Mouse (Mus musculus): ENCODE measurements around the gene Polr3a. TPM values are rescaled to one million over a fixed set of nuclear protein-coding genes. Genes with fewer than 3 reads are reported as not detected.
A peak's percentile ranks its signal among the peaks of the same experiment; 100 is the strongest.

The Polr3a gene
- polyA plus RNA-seq (2016; fragmentation: Nextera tagmentation; extraction: Ambion mirVana), result 19.3 and 21.3 TPM in 2 replicates

DNA sequence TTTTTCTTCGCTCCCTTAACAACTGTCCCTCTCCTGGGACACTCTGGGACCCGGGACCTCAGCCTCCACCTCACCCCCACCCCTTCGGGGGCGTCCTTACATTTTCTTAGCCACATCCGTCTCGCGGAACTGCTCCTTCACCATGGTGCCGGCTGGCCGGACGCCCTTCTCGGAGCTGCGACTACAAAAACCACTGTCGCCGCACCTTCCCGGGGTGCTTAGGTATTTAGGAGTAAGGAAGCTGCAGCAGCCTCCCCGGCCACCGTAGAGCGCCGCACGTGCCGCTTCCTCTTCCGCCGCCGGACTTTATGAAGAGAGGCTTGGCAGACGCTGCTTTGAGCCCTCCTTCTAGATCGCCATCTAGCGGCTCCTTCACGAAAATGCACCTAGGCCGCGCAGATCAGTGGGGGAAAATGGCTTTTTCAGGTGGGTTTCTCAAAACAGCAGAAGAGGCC, at the start of gene Polr3a, which contains the start of gene Rps24:
Polr3a (minus strand) TSS at position 286 of the 455 bp plus-strand sequence.
Rps24 (plus strand) TSS at position 353 of the 455 bp plus-strand sequence.
- under 1% methylated on average over 30 of the region's 30 CpGs for WGBS
- Histone ChIP-seq H3K4me2 (peak within 1 kb of the TSS; percentile 69), H3K4me3 (replicated peaks) (peak within 1 kb of the TSS; percentile 91), H3K27ac (0 out of 2 replicates have a peak within 1 kb of the TSS, but pooled peaks have one; percentile 66), H3K4me1 (peaks cover 16% of the 10 kb centered on the region), H3K9ac (peak within 1 kb of the TSS; percentile 81), H3K27me3 (no peaks in the 10 kb centered on the region), H3K9me3 (no peaks in the 10 kb centered on the region), H3K36me3 (replicated peaks) (peaks cover 26% of the 10 kb centered on the region)
- peak; percentile 78 for ATAC-seq (ENCODE audit: low FRiP score)

DNA sequence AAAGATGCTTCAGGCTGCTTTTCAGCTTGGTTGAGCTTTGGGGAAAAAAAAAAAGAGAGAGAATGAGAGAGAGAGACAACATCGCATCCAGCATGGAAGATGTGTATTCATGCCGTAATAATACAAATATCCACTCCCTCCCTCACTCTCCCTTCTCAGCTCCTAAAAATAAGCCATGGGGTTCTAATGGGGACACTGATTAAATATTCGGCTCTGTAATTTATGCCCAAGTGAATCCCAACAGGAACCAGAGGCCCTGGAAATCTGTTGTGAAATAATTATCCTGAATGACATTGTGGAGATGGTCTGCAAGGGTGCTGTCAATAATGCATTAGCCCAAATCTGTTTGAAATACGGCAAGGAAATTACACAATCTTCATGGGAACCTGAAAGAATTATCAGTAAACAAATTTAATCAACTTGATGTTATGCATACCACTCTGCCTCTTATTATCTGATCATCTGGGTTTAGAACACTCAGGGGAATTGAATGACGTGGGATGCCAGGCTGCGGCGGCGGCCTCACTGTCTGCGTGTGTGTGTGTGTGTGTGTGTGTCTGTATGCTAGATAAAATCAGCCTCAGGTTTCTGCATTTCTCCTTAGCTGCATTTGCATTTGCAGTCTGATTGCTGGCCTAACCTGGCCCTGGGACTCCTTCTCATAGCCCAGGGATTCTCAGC, 48.1 kb upstream of the Polr3a start:
- H3K4me3 ChIP-seq (replicated peaks), result no peak overlapping the region
- no peaks in the 10 kb centered on the region for H3K9me3 ChIP-seq
- H3K27ac ChIP-seq, result peak overlapping the region; percentile 6
- 52% methylated on average over 9 of the region's 9 CpGs for WGBS
- no peak overlapping the region for H3K4me2 ChIP-seq
- no peak overlapping the region for H3K9ac ChIP-seq
- no peaks in the 10 kb centered on the region for H3K27me3 ChIP-seq
- H3K4me1 ChIP-seq, result peaks cover 49% of the 10 kb centered on the region
- H3K36me3 ChIP-seq (replicated peaks), result no peaks in the 10 kb centered on the region
- peak; percentile 54; the same call in 1 of the 2 replicates for ATAC-seq (ENCODE audit: low FRiP score)

DNA sequence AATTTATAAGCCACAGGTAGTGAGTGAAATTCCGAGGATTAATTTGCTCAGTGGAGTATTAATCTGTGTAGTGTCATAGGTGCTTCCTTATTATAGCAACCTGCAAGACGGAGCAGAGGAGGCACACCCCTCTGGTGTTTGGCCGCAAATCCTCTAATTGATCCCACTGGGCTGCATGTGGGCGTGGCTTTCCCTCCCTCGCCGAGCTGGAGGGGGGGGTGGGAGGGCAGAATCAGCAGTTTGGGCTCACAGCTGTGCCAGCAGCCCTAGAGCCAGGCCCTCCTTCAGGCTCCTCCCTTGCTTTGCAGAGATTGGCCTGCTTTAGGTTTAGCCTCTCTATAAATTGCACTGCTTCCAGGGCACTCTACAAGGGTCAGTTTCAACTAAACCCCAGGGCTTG, 43.4 kb upstream of the Polr3a start:
- Histone ChIP-seq H3K9ac (no peak overlapping the region), H3K27ac (peak overlapping the region; percentile 57), H3K4me3 (replicated peaks) (no peak overlapping the region), H3K9me3 (no peaks in the 10 kb centered on the region), H3K4me2 (0 out of 2 replicates have a peak overlapping the region, but pooled peaks have one; percentile 9), H3K27me3 (no peaks in the 10 kb centered on the region), H3K36me3 (replicated peaks) (no peaks in the 10 kb centered on the region), H3K4me1 (peaks cover 68% of the 10 kb centered on the region)
- peak; percentile 72 for ATAC-seq (ENCODE audit: low FRiP score)
- WGBS, result under 1% methylated on average over 6 of the region's 6 CpGs

DNA sequence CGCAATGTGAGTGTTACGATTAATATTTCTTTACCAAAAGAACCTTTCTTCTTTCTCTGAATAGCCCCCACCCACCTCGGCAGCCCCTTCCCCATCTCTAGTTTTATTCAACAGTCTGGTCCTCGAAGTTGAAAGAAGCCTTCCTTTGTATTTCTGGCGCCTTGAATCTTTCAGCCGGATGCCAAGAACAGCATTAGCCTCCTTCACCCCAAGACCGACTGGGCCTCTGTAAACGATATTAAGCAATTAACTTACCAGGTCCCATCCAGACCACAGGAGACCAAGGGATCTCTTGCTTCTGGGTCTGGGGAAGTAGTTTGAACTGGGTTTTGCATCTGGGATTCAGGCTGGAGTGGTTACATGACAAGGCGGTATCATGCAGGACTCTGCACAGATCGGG, 39.6 kb upstream of the Polr3a start:
- H3K4me2 ChIP-seq, result peak overlapping the region; percentile 17
- H3K9me3 ChIP-seq, result no peaks in the 10 kb centered on the region
- peaks cover 43% of the 10 kb centered on the region for H3K4me1 ChIP-seq
- H3K4me3 ChIP-seq (replicated peaks), result no peak overlapping the region
- no peaks in the 10 kb centered on the region for H3K27me3 ChIP-seq
- WGBS, result 27% methylated on average over 10 of the region's 10 CpGs
- no peaks in the 10 kb centered on the region for H3K36me3 ChIP-seq (replicated peaks)
- peak overlapping the region; percentile 91 for H3K27ac ChIP-seq
- ATAC-seq (ENCODE audit: low FRiP score), result peak; percentile 18; the same call in 1 of the 2 replicates
- H3K9ac ChIP-seq, result no peak overlapping the region

DNA sequence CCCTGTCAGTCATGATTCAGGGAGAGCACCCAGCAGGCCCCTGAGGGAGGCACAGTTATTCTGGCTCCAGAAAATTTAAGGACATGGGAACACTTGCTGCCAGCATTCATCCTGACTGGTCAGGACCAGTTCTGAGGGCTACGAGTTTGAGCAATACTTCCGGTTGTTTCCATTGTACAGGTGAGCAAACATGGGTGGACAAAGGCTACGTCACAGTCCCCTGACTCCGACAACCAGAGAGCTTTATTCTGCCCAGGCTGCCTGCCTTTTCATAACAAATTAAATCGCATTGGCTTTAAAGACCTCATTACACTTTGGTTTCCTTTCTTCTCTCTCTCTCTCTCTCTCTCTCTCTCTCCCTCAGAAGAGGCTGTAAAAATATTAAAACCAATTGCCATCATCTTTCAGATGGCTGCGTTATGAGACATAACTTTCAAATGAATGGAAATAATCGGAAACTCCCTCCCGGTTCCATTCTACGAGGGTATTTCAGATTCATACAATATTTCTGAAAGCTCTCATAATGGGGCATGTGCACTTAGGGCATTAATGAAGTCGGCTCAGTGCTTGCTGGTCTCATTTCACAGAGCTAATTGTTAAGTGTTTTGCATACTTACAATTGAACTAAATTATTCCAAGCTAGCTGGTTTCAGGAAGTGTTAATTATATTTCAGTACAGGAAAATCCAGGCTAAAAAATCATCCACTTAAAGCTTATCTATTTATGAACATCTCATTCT, 39.0 kb upstream of the Polr3a start:
- H3K4me2 ChIP-seq, result peak overlapping the region; percentile 31; the same call in 1 of the 2 replicates
- H3K9me3 ChIP-seq, result no peaks in the 10 kb centered on the region
- 22% methylated on average over 10 of the region's 10 CpGs for WGBS
- peak overlapping the region; percentile 91 for H3K27ac ChIP-seq
- H3K36me3 ChIP-seq (replicated peaks), result no peaks in the 10 kb centered on the region
- no peak overlapping the region for H3K9ac ChIP-seq
- H3K4me3 ChIP-seq (replicated peaks), result no peak overlapping the region
- no peaks in the 10 kb centered on the region for H3K27me3 ChIP-seq
- peak; percentile 59; the same call in 1 of the 2 replicates for ATAC-seq (ENCODE audit: low FRiP score)
- peaks cover 39% of the 10 kb centered on the region for H3K4me1 ChIP-seq

DNA sequence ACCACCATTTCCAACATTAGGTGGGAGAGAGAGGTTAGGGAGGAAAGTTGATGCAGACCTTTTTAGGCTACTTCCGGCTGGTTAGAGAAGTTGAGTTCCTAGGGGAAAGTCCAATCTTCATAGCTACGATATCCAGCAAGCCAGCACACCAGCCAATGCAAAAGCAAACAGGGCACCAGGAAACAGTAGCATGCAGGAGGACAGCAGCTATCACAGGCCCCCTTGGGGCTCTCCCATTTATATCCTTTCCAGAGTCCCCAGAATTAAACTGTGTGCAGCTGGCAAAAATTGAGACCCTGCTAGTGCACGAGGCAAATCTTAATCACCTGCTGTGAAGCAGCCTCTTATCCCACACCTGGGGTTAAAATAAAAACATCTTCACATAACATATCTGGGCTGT, 38.3 kb upstream of the Polr3a start:
- Histone ChIP-seq H3K27me3 (no peaks in the 10 kb centered on the region), H3K4me1 (peaks cover 32% of the 10 kb centered on the region), H3K36me3 (replicated peaks) (no peaks in the 10 kb centered on the region), H3K4me2 (no peak overlapping the region; the same call in 1 of the 2 replicates), H3K4me3 (replicated peaks) (no peak overlapping the region), H3K9ac (no peak overlapping the region), H3K27ac (peak overlapping the region; percentile 91), H3K9me3 (no peaks in the 10 kb centered on the region)
- WGBS, result 68% methylated on average over 3 of the region's 3 CpGs
- ATAC-seq (ENCODE audit: low FRiP score), result no peak

DNA sequence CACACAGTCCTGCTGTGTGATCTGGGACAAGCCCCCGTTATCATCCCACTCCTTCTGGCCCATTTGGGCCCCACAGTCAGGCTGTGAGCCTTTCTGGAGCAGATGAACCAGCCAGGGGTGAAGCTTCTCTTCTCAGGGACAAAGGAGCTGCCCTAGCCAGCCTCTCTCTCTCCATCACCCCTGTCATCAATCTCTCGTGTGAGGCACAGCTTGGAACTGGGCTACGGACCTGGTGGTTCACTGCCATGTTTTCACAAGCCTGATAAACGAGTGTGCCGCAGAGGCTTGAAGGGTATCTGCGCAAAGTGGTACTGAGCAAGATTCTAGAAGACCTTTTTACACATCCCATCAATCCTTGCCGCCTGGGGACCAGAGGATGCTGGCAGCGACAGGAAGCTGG, 34.7 kb upstream of the Polr3a start:
- Histone ChIP-seq H3K9me3 (no peaks in the 10 kb centered on the region), H3K27me3 (no peaks in the 10 kb centered on the region), H3K4me1 (peaks cover 18% of the 10 kb centered on the region), H3K9ac (no peak overlapping the region), H3K4me2 (no peak overlapping the region), H3K4me3 (replicated peaks) (no peak overlapping the region), H3K27ac (no peak overlapping the region), H3K36me3 (replicated peaks) (no peaks in the 10 kb centered on the region)
- WGBS, result 84% methylated on average over 8 of the region's 8 CpGs
- ATAC-seq (ENCODE audit: low FRiP score), result no peak

DNA sequence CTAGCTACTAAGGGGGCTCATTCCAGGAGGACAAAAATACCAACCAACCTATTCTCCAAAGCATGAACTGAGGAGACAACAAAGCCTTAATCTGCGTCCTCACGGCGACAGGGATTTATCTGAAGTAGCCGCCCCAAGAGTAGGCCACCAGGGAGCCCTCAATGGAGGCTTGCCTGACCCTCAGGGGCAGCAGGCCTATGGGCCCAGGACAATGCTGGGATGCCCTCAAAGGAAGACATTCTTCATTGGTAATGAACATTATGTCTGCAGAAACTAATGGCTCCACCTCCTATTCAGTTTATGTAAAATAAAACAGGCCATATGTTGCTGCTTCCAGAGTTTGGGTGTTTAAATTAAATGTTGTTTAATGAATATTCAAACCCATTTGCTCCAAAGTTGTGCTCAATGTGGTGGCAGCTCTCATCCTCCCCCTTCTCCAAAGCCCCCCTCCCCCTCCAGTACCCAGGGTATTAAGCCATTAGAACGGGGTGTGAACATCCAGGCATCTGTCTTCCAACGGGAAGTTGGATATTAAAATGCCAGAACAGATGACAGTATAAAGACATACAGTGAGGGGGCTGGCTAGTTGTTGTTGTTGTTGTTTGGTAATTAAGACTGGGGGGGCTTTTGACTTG, 25.8 kb upstream of the Polr3a start:
- Histone ChIP-seq H3K27ac (peak overlapping the region; percentile 33; the same call in 1 of the 2 replicates), H3K9ac (no peak overlapping the region), H3K4me3 (replicated peaks) (no peak overlapping the region), H3K4me1 (peaks cover 19% of the 10 kb centered on the region), H3K27me3 (no peaks in the 10 kb centered on the region), H3K4me2 (no peak overlapping the region), H3K36me3 (replicated peaks) (no peaks in the 10 kb centered on the region), H3K9me3 (no peaks in the 10 kb centered on the region)
- peak; percentile 30; the same call in 1 of the 2 replicates for ATAC-seq (ENCODE audit: low FRiP score)
- 43% methylated on average over 6 of the region's 6 CpGs for WGBS

DNA sequence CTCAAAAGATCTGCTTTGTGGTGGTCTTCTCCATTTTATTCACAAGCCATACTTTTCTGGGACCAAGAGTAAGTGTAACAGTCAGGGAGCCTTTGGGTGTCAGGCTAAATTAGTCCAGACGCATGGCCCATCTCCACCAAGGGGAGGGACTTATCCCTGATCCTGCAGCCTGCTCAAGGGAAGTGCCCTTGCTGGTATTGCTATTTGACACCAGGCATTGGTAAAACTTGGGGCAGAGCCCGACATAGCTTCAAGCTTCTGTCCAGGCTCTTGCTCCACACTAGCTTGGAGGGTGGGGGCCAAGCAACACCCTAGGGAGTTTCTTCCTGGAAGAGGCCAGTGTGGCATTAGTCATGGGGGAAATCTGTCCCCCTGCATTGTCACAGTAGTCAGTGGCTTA, 23.8 kb upstream of the Polr3a start:
- WGBS, result 83% methylated on average over 2 of the region's 2 CpGs

DNA sequence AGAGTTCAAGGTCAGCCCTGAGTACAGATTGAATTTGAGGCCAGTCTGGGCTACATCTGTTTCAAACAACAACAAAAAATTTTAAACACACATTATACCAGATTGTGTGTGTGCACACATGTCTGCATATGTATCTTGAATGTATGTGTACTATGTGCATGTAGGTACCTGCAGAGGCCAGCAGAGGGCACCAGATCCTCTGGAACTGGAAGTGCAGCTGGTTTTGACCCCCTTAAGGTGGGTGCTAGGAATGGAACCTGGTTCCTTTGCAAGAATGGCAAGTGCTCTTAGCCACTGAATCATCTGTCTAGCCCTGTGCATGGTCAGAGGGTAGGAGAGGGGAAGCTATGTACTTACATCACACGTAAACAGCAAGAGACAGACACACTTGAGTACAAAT, 23.4 kb upstream of the Polr3a start:
- Histone ChIP-seq H3K4me2 (no peak overlapping the region), H3K27me3 (no peaks in the 10 kb centered on the region), H3K4me3 (replicated peaks) (no peak overlapping the region), H3K4me1 (peaks cover 23% of the 10 kb centered on the region), H3K9me3 (no peaks in the 10 kb centered on the region), H3K27ac (no peak overlapping the region), H3K36me3 (replicated peaks) (no peaks in the 10 kb centered on the region), H3K9ac (no peak overlapping the region)
- ATAC-seq (ENCODE audit: low FRiP score), result no peak
- 100% methylated on average over 1 of the region's 1 CpGs for WGBS

More for the DNA sequence above, 23.8 kb upstream of the Polr3a start:
- Histone ChIP-seq H3K9ac (no peak overlapping the region), H3K4me2 (no peak overlapping the region), H3K27me3 (no peaks in the 10 kb centered on the region), H3K4me3 (replicated peaks) (no peak overlapping the region), H3K4me1 (peaks cover 23% of the 10 kb centered on the region), H3K9me3 (no peaks in the 10 kb centered on the region), H3K27ac (no peak overlapping the region), H3K36me3 (replicated peaks) (no peaks in the 10 kb centered on the region)
- ATAC-seq (ENCODE audit: low FRiP score), result no peak

DNA sequence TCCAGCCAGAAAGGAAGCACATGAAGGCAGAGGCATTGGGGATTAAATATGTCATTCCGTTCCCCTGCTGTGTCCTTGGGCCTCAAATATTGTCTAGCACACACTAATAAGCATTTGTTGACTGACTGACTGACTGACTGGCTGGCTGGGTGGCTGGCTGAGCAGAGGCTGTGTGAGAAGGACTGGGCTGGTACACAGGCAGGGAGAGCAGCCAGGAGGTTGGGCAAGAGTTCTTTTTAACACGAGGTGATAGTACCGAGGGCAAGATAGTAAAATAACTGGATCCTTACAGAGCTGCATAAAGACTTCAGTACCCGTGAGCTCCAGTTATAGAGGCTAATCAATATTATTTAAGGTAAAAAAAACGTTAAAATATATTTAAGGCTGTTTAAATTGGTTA, 22.7 kb upstream of the Polr3a start:
- H3K9ac ChIP-seq, result no peak overlapping the region
- no peak for ATAC-seq (ENCODE audit: low FRiP score)
- no peaks in the 10 kb centered on the region for H3K36me3 ChIP-seq (replicated peaks)
- no peaks in the 10 kb centered on the region for H3K9me3 ChIP-seq
- H3K27me3 ChIP-seq, result no peaks in the 10 kb centered on the region
- H3K4me3 ChIP-seq (replicated peaks), result no peak overlapping the region
- H3K4me1 ChIP-seq, result peaks cover 23% of the 10 kb centered on the region
- H3K4me2 ChIP-seq, result no peak overlapping the region
- 0 out of 2 replicates have a peak overlapping the region, but pooled peaks have one; percentile 50 for H3K27ac ChIP-seq
- WGBS, result 61% methylated on average over 5 of the region's 5 CpGs
